Mouse (Mus musculus) hindbrain, embryonic 12.5 days (tissue): ENCODE results near the gene Amigo2. TPM values are rescaled to one million over a fixed set of nuclear protein-coding genes. Genes with fewer than 3 reads are reported as not detected.

Experiments
- ATAC-seq: fragments of 200-750 bp; cut with Nextera tagmentation; 2 replicates; pipeline ENCODE4 v1.8.0; 2017; ENCODE audit warnings: moderate TSS enrichment; ENCODE audit not compliant: low FRiP score
- H3K27ac ChIP-seq: fragments of 300-500 bp; sonication (generic); 2 replicates; pipeline ENCODE4 v1.5.1; 2016; ENCODE audit warnings: mild to moderate bottlenecking
- H3K27me3 ChIP-seq: fragments of 300-500 bp; sonication (generic); 2 replicates; pipeline ENCODE4 v1.6.1; 2016; ENCODE audit warnings: mild to moderate bottlenecking
- H3K36me3 ChIP-seq: fragments of 300-500 bp; sonication (generic); 2 replicates; pipeline ENCODE4 v1.6.1; 2016; ENCODE audit warnings: mild to moderate bottlenecking
- H3K4me1 ChIP-seq: fragments of 300-500 bp; sonication (generic); 2 replicates; pipeline ENCODE4 v1.6.1; 2016
- H3K4me2 ChIP-seq: fragments of 300-500 bp; sonication (generic); replicated peaks from 2 replicates; pipeline ENCODE4 v1.6.1; 2016; ENCODE audit warnings: mild to moderate bottlenecking
- H3K4me3 ChIP-seq: fragments of 300-500 bp; sonication (generic); 2 replicates; pipeline ENCODE4 v1.5.1; 2016; ENCODE audit warnings: mild to moderate bottlenecking
- H3K9ac ChIP-seq: fragments of 300-500 bp; sonication (generic); 2 replicates; pipeline ENCODE4 v1.6.1; 2016; ENCODE audit warnings: mild to moderate bottlenecking, moderate library complexity
- H3K9me3 ChIP-seq: fragments of 300-500 bp; sonication (generic); replicated peaks from 2 replicates; pipeline ENCODE4 v1.6.1; 2016; ENCODE audit warnings: mild to moderate bottlenecking
- WGBS: fragments of 180-500 bp; shearing (Covaris S2); methylation state at CpG from one replicate; pipeline ENCODE4 v1.1.7; 2016; 5-methylcytosine and 5-hydroxymethylcytosine counted together
- polyA plus RNA-seq: library from polyadenylated mRNA; unstranded; fragments of >200 nt; fragmentation: Nextera tagmentation; extraction: Ambion mirVana; gene quantifications from 2 replicates; pipeline ENCODE4 v1.2.1, GENCODE M21; 2016

Amigo2 gene
- polyA plus RNA-seq, 1 experiment from 2014 or later: 8.0 TPM

GRCm38 (mm10) chr15:97259968-97260597 lies 13.0 kb upstream of the Amigo2 start:
- Histone ChIP-seq H3K27ac (no peak overlapping the region), H3K4me1 (no peaks in the 10 kb centered on the region), H3K9me3 (no peaks in the 10 kb centered on the region), H3K4me2 (no peak overlapping the region), H3K9ac (no peak overlapping the region), H3K27me3 (no peaks in the 10 kb centered on the region), H3K4me3 (no peak overlapping the region), H3K36me3 (no peaks in the 10 kb centered on the region)
- ATAC-seq: no peak
- WGBS: 76% methylated on average over 11 of the region's 11 CpGs

- H3K36me3 ChIP-seq: no peaks in the 10 kb centered on the region
- H3K9me3 ChIP-seq: no peaks in the 10 kb centered on the region
- H3K27ac ChIP-seq: no peak overlapping the region
- H3K4me3 ChIP-seq: no peak overlapping the region
- no peaks in the 10 kb centered on the region for H3K4me1 ChIP-seq
- no peak overlapping the region for H3K9ac ChIP-seq
- H3K27me3 ChIP-seq: no peaks in the 10 kb centered on the region
- 94% methylated on average over 8 of the region's 8 CpGs for WGBS
- no peak overlapping the region for H3K4me2 ChIP-seq
- ATAC-seq: no peak
These were observed 12.2 kb upstream of the Amigo2 start for GRCm38 (mm10) chr15:97259300-97259699.

- Histone ChIP-seq H3K4me1 (no peaks in the 10 kb centered on the region), H3K27ac (no peak overlapping the region), H3K9ac (no peak overlapping the region), H3K9me3 (no peaks in the 10 kb centered on the region), H3K27me3 (no peaks in the 10 kb centered on the region), H3K4me3 (no peak overlapping the region), H3K4me2 (no peak overlapping the region), H3K36me3 (no peaks in the 10 kb centered on the region)
- ATAC-seq: no peak
- 88% methylated on average over 17 of the region's 17 CpGs for WGBS
These were observed 11.6 kb upstream of the Amigo2 start for GRCm38 (mm10) chr15:97258483-97259230.

DNA sequence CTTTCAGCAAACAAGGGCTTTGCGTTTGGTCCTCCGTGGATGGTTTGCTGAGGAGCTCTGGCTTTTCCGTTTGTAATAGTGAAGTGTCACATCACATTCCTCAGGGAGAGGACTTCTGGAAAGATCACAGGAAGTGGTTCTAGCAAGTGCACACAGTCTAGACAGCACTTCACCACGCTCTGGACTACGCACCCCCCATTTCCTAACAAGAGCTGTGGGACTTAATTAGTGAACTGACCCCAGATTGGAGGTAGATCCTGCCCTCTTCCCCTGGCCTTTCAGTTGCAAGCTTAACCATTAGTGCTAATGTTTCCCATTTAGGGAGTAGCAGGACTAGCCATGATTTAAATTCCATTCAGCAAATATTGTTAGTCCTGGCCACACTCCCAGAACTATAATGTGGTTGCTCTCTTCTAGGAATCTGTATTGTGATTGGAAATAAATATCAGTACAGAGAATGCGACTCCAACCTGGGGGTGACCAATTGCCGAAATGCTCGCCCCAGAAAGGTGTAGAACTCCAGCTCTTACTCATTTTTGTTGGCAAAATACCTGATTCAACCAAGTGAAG lies 10.2 kb upstream of the Amigo2 start:
- Histone ChIP-seq H3K9ac (no peak overlapping the region), H3K4me3 (no peak overlapping the region), H3K4me2 (no peak overlapping the region), H3K27me3 (no peaks in the 10 kb centered on the region), H3K4me1 (no peaks in the 10 kb centered on the region), H3K27ac (no peak overlapping the region), H3K36me3 (no peaks in the 10 kb centered on the region), H3K9me3 (no peaks in the 10 kb centered on the region)
- ATAC-seq: no peak
- WGBS: 84% methylated on average over 8 of the region's 8 CpGs

DNA sequence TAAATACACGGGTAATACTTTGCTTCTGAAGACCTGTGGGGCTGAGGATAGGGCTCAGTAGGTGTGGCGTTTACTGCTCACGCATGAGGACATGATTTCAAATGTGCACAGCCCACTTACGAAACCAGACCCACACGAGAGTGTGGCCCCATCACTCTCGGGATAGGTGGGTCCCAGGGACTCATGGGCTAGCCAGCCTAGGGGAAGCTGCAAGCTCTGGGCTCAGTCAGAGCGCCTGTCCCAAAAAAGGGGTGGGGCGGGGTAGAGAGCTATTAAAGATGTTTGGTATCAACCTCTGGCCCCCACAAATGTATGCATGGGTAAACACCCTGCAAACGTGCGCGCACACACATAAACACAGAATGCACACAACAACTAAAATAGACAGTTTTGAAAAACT lies 9.3 kb upstream of the Amigo2 start:
- Histone ChIP-seq H3K4me2 (no peak overlapping the region), H3K27me3 (no peaks in the 10 kb centered on the region), H3K4me3 (no peak overlapping the region), H3K36me3 (no peaks in the 10 kb centered on the region), H3K4me1 (no peaks in the 10 kb centered on the region), H3K9ac (no peak overlapping the region), H3K9me3 (no peaks in the 10 kb centered on the region), H3K27ac (no peak overlapping the region)
- 94% methylated on average over 11 of the region's 11 CpGs for WGBS
- ATAC-seq: no peak

GRCm38 (mm10) chr15:97255800-97256199 lies 8.7 kb upstream of the Amigo2 start:
- H3K36me3 ChIP-seq: no peaks in the 10 kb centered on the region
- no peaks in the 10 kb centered on the region for H3K9me3 ChIP-seq
- H3K4me2 ChIP-seq: no peak overlapping the region
- no peak overlapping the region for H3K9ac ChIP-seq
- H3K4me3 ChIP-seq: no peak overlapping the region
- H3K4me1 ChIP-seq: no peaks in the 10 kb centered on the region
- no peak overlapping the region for H3K27ac ChIP-seq
- H3K27me3 ChIP-seq: no peaks in the 10 kb centered on the region
- ATAC-seq: no peak
- 95% methylated on average over 3 of the region's 3 CpGs for WGBS

DNA sequence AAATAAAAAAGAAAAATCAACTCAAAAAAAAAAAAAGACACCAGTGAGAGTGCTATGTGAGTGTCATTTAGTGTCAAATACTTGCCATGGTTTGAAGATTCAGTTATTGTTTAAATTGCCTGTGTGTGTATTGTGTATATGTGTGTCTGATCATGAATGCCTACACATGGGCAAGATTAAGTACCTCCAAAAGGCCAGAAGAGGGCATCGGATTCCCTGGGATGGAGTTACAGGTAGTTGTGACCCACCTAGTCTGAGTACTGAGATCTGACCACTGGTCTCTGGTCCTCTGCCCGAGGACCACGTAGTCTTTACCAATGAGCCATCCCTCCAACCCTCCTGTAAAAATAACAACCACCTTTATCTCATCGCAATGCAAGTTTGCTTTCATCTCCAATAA lies 7.3 kb upstream of the Amigo2 start:
- 95% methylated on average over 4 of the region's 4 CpGs for WGBS
- Histone ChIP-seq H3K36me3 (0 out of 2 replicates have a peak, but pooled peaks cover 3% of the 10 kb centered on the region), H3K4me2 (no peak overlapping the region), H3K9ac (no peak overlapping the region), H3K27me3 (no peaks in the 10 kb centered on the region), H3K9me3 (no peaks in the 10 kb centered on the region), H3K4me1 (no peaks in the 10 kb centered on the region), H3K4me3 (no peak overlapping the region), H3K27ac (no peak overlapping the region)
- no peak for ATAC-seq

- ATAC-seq: no peak
- 86% methylated on average over 8 of the region's 8 CpGs for WGBS
- Histone ChIP-seq H3K27me3 (no peaks in the 10 kb centered on the region), H3K27ac (no peak overlapping the region), H3K9me3 (no peaks in the 10 kb centered on the region), H3K36me3 (0 out of 2 replicates have a peak, but pooled peaks cover 3% of the 10 kb centered on the region), H3K4me2 (no peak overlapping the region), H3K4me3 (no peak overlapping the region), H3K4me1 (peaks cover 8% of the 10 kb centered on the region; the same call in 1 of the 2 replicates), H3K9ac (no peak overlapping the region)
These were observed 5.5 kb upstream of the Amigo2 start for GRCm38 (mm10) chr15:97252493-97253034.

- Histone ChIP-seq H3K36me3 (0 out of 2 replicates have a peak, but pooled peaks cover 3% of the 10 kb centered on the region), H3K4me1 (peaks cover 12% of the 10 kb centered on the region), H3K4me3 (no peak overlapping the region), H3K9me3 (no peaks in the 10 kb centered on the region), H3K27me3 (peaks cover 13% of the 10 kb centered on the region; the same call in 1 of the 2 replicates), H3K27ac (no peak overlapping the region), H3K9ac (no peak overlapping the region), H3K4me2 (no peak overlapping the region)
- ATAC-seq: no peak
- 94% methylated on average over 10 of the region's 10 CpGs for WGBS
These were observed 2.2 kb upstream of the Amigo2 start for GRCm38 (mm10) chr15:97249322-97249721.

- Histone ChIP-seq H3K4me2 (peak overlapping the region; percentile 84), H3K4me3 (peak overlapping the region; percentile 88), H3K9me3 (no peaks in the 10 kb centered on the region), H3K27ac (no peak overlapping the region), H3K9ac (0 out of 2 replicates have a peak overlapping the region, but pooled peaks have one; percentile 94), H3K4me1 (peaks cover 12% of the 10 kb centered on the region), H3K27me3 (peaks cover 13% of the 10 kb centered on the region; the same call in 1 of the 2 replicates), H3K36me3 (0 out of 2 replicates have a peak, but pooled peaks cover 3% of the 10 kb centered on the region)
- 50% methylated on average over 8 of the region's 8 CpGs for WGBS
- no peak for ATAC-seq
These were observed 1.2 kb upstream of the Amigo2 start for GRCm38 (mm10) chr15:97248296-97248695.

GRCm38 (mm10) chr15:97247791-97248161 lies 689 bp upstream of the Amigo2 start:
- H3K27ac ChIP-seq: peak overlapping the region; percentile 88
- H3K4me3 ChIP-seq: peak overlapping the region; percentile 88
- WGBS: 1% methylated on average over 14 of the region's 14 CpGs
- H3K4me1 ChIP-seq: peaks cover 12% of the 10 kb centered on the region
- no peaks in the 10 kb centered on the region for H3K9me3 ChIP-seq
- peak overlapping the region; percentile 94 for H3K9ac ChIP-seq
- 0 out of 2 replicates have a peak, but pooled peaks cover 3% of the 10 kb centered on the region for H3K36me3 ChIP-seq
- H3K4me2 ChIP-seq: peak overlapping the region; percentile 84
- H3K27me3 ChIP-seq: peaks cover 13% of the 10 kb centered on the region; the same call in 1 of the 2 replicates
- ATAC-seq: peak; percentile 56; the same call in 1 of the 2 replicates

GRCm38 (mm10) chr15:97246256-97246655 lies 831 bp downstream of the Amigo2 start:
- 0 out of 2 replicates have a peak, but pooled peaks cover 3% of the 10 kb centered on the region for H3K36me3 ChIP-seq
- H3K4me1 ChIP-seq: peaks cover 12% of the 10 kb centered on the region
- H3K27ac ChIP-seq: no peak overlapping the region
- 23% methylated on average over 14 of the region's 14 CpGs for WGBS
- H3K4me3 ChIP-seq: peak overlapping the region; percentile 88
- H3K27me3 ChIP-seq: peaks cover 13% of the 10 kb centered on the region; the same call in 1 of the 2 replicates
- no peaks in the 10 kb centered on the region for H3K9me3 ChIP-seq
- peak overlapping the region; percentile 84 for H3K4me2 ChIP-seq
- no peak for ATAC-seq
- H3K9ac ChIP-seq: no peak overlapping the region
